Mouse (Mus musculus) urinary bladder, postnatal 36 days (tissue): Measurements from ENCODE around the gene Sorbs1.
"Not testable (repeated sequence)": the region's sequence is repeated elsewhere in the genome, so short reads cannot be mapped to it uniquely, and the experiment has no call there.

ENCODE experiments used
- DNase-seq, 2 experiments: peaks; one replicate each; pipeline ENCODE4 v3.0.0; 2022; ENCODE audit warnings: low spot score in 2 of 2, mixed read lengths in 1 of 2

The Sorbs1 gene

GRCm38 (mm10) chr19:40513632-40514078 lies at the start of gene Sorbs1:
Gene Sorbs1, minus strand, starts transcription at chr19:40513779.
- peak; percentile 90 to 96 for DNase-seq

- DNase-seq: not testable (repeated sequence)
Measured at GRCm38 (mm10) chr19:40561521-40561920, 47.9 kb upstream of the Sorbs1 start.

GRCm38 (mm10) chr19:40556029-40556428 lies 42.5 kb upstream of the Sorbs1 start:
- no peak for DNase-seq

- no peak for DNase-seq
Measured at GRCm38 (mm10) chr19:40555136-40555535, 41.6 kb upstream of the Sorbs1 start.

GRCm38 (mm10) chr19:40554343-40554742 lies 40.8 kb upstream of the Sorbs1 start:
- no peak for DNase-seq

- no peak for DNase-seq
Measured at GRCm38 (mm10) chr19:40553849-40554248, 40.3 kb upstream of the Sorbs1 start.

- DNase-seq: no peak
Measured at GRCm38 (mm10) chr19:40553014-40553789, 39.6 kb upstream of the Sorbs1 start.

GRCm38 (mm10) chr19:40549516-40550135 lies 36.0 kb upstream of the Sorbs1 start:
- no peak for DNase-seq

GRCm38 (mm10) chr19:40548796-40549515 lies 35.4 kb upstream of the Sorbs1 start:
- DNase-seq: no peak

GRCm38 (mm10) chr19:40548386-40548785 lies 34.8 kb upstream of the Sorbs1 start:
- DNase-seq: no peak

GRCm38 (mm10) chr19:40544856-40545255 lies 31.3 kb upstream of the Sorbs1 start:
- peak in 1 of 2 experiments; percentile 47 for DNase-seq

- DNase-seq: no peak
Measured at GRCm38 (mm10) chr19:40542776-40543175, 29.2 kb upstream of the Sorbs1 start.

GRCm38 (mm10) chr19:40536526-40536925 lies 22.9 kb upstream of the Sorbs1 start:
- no peak for DNase-seq

GRCm38 (mm10) chr19:40532525-40532924 lies 18.9 kb upstream of the Sorbs1 start:
- DNase-seq: no peak

- DNase-seq: no peak
Measured at GRCm38 (mm10) chr19:40530323-40530722, 16.7 kb upstream of the Sorbs1 start.

GRCm38 (mm10) chr19:40528254-40528653 lies 14.7 kb upstream of the Sorbs1 start:
- no peak for DNase-seq

GRCm38 (mm10) chr19:40526367-40527014 lies 12.9 kb upstream of the Sorbs1 start:
- no peak for DNase-seq

GRCm38 (mm10) chr19:40523431-40524005 lies 9.9 kb upstream of the Sorbs1 start:
- DNase-seq: no peak

GRCm38 (mm10) chr19:40520403-40520802 lies 6.8 kb upstream of the Sorbs1 start:
- DNase-seq: no peak

- no peak for DNase-seq
Measured at GRCm38 (mm10) chr19:40518706-40519105, 5.1 kb upstream of the Sorbs1 start.

GRCm38 (mm10) chr19:40515596-40515995 lies 2.0 kb upstream of the Sorbs1 start:
- DNase-seq: no peak

- no peak for DNase-seq
Measured at GRCm38 (mm10) chr19:40514376-40514775, 797 bp upstream of the Sorbs1 start.
